9 mouse cellular contexts compared by ENCODE assay signal in genomic region chr11:33013229-33014185, GRCm38 (mm10).
DNase-seq lines count a peak whose midpoint lies in the region; ATAC-seq and TF ChIP-seq lines count a peak whose summit lies in the region.
"Had no signal": no experiment of that assay in that cellular context is flagged by ENCODE, and none has a peak within 500 bp of the region (broad histone marks: within the 10 kb centered on the region; RNA-seq: fewer than 3 reads in every experiment).

No protein-coding gene starts in this region.

- 0 out of 2 replicates have a peak overlapping the region, but pooled peaks have one; percentile 25 for H3K9ac ChIP-seq in stomach, embryonic 16.5 days (ENCODE audit: low read length)
- H3K9ac ChIP-seq: heart, embryonic 13.5 days had no signal

- TF ChIP-seq CTCF in lung, adult 2 months (IDR thresholded peaks at IDR 0.05; ENCODE audit: insufficient read depth, low read length) = no peak

- peak; percentile 85; the same call in 1 of the 2 replicates for ATAC-seq in stomach, embryonic 16.5 days (ENCODE audit: insufficient read depth, low FRiP score)
- ATAC-seq: Patski had no signal

- H3K4me1 ChIP-seq in lung, adult 2 months (ENCODE audit: control insufficient read depth, insufficient read depth, low read length) = no peaks in the 10 kb centered on the region
- no peaks in the 10 kb centered on the region for H3K4me1 ChIP-seq in stomach, embryonic 16.5 days (ENCODE audit: control insufficient read depth, insufficient read depth, low read length)
- H3K4me1 ChIP-seq: heart, embryonic 13.5 days had no signal

- H3K36me3 ChIP-seq in stomach, embryonic 16.5 days (ENCODE audit: control insufficient read depth, insufficient read depth, low read length) = no peaks in the 10 kb centered on the region
- H3K36me3 ChIP-seq: heart, embryonic 13.5 days had no signal

- TF ChIP-seq POLR2A in lung, adult 2 months (IDR thresholded peaks at IDR 0.05; ENCODE audit: borderline replicate concordance, extremely low read depth, low read depth, low read length) = no peak

- WGBS in lung, adult 2 months = 72% methylated on average over 17 of the region's 17 CpGs
- 73% methylated on average over 17 of the region's 17 CpGs for WGBS in stomach, embryonic 16.5 days

- H3K27ac ChIP-seq in stomach, embryonic 16.5 days (ENCODE audit: low read length) = peak overlapping the region; percentile 64
- H3K27ac ChIP-seq: heart, embryonic 13.5 days had no signal

- H3K27me3 ChIP-seq in stomach, embryonic 16.5 days (ENCODE audit: control insufficient read depth, insufficient read depth, low read length) = no peaks in the 10 kb centered on the region
- H3K27me3 ChIP-seq: heart, embryonic 13.5 days had no signal

- no peak overlapping the region for H3K4me2 ChIP-seq in stomach, embryonic 16.5 days (ENCODE audit: low read depth, low read length)
- H3K4me2 ChIP-seq: heart, embryonic 13.5 days had no signal

- no peaks in the 10 kb centered on the region for H3K9me3 ChIP-seq in stomach, embryonic 16.5 days (replicated peaks; ENCODE audit: control insufficient read depth, low read length)
- H3K9me3 ChIP-seq: heart, embryonic 13.5 days had no signal

- intact Hi-C loops in heart, postnatal 14 days (cut with DNase I) = no loop called here

- H3K4me3 ChIP-seq in lung, adult 2 months (replicated peaks; ENCODE audit: extremely low read depth, low read depth, low read length) = no peak overlapping the region
- H3K4me3 ChIP-seq in stomach, embryonic 16.5 days (replicated peaks; ENCODE audit: low read length) = no peak overlapping the region
- H3K4me3 ChIP-seq: heart, embryonic 13.5 days had no signal

- DNase-seq in lung, adult 18-20 months = peak; percentile 28 to 39
- no peak for DNase-seq in lung, adult 2 months
- DNase-seq in gastrocnemius, adult 8-10 months (ENCODE audit: low spot score in 2 of 2) = peak; percentile 79 to 83
- DNase-seq in heart, postnatal 14 days = peak; percentile 75 to 79
- no peak for DNase-seq in neural tube, embryonic 10.5 days (ENCODE audit: extremely low spot score, low spot score)
- DNase-seq in left cerebral cortex, adult 18-20 months (ENCODE audit: low spot score in 2 of 2) = no peak

Comparison
In these comparisons a context has a peak if more than half of its experiments do, and no peak if none do; other contexts are left out.
1. DNase-seq: peak in lung, adult 18-20 months (2 of 2), gastrocnemius, adult 8-10 months (2 of 2) and heart, postnatal 14 days (2 of 2); none in lung, adult 2 months (single experiment), neural tube, embryonic 10.5 days (single experiment) and left cerebral cortex, adult 18-20 months (0 of 2).